Comparison of ENCODE assay signal across 14 mouse cellular contexts in the genomic region with DNA sequence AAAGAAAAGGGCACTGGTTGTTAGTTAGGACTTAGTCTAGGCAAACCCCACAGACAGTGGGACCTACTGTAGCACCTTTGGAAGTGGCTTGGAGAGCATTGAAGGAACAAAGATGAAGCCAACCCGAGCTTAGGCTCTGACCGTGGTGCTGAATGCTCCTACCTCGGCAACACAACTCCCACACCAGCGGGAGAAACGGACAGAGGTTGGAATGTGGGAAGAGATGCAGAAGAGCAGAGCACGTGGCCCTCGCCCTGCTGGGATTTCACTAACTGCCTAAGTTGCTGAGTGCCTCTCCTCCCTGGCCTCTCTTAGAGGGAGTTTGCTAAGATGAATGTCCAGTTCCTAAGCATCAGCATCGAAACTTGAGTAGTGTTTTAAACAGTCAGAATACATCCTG.
DNase-seq lines count a peak whose midpoint lies in the region; ATAC-seq and TF ChIP-seq lines count a peak whose summit lies in the region.
"Had no signal": no experiment of that assay in that cellular context is flagged by ENCODE, and none has a peak within 500 bp of the region (broad histone marks: within the 10 kb centered on the region; RNA-seq: fewer than 3 reads in every experiment).

No protein-coding gene starts in this region.

- no peak for TF ChIP-seq CTCF in lung, adult 2 months (IDR thresholded peaks at IDR 0.05; ENCODE audit: insufficient read depth, low read length)

- ATAC-seq in heart, embryonic 16.5 days (replicated peaks; ENCODE audit: extremely low read depth, insufficient read depth, low FRiP score), result 0 out of 2 replicates have a peak, but pooled peaks have one; percentile 10
- no peak for ATAC-seq in heart, embryonic 12.5 days (ENCODE audit: insufficient number of reproducible peaks, low FRiP score)
- ATAC-seq: forebrain, embryonic 16.5 days had no signal

- H3K4me3 ChIP-seq in heart, embryonic 16.5 days (ENCODE audit: low read length), result no peak overlapping the region
- H3K4me3 ChIP-seq in heart, embryonic 12.5 days, result no peak overlapping the region
- no peak overlapping the region for H3K4me3 ChIP-seq in lung, adult 2 months (replicated peaks; ENCODE audit: extremely low read depth, low read depth, low read length)
- H3K4me3 ChIP-seq in myocyte, result no peak overlapping the region
- H3K4me3 ChIP-seq: hindbrain, embryonic 15.5 days had no signal

- no peaks in the 10 kb centered on the region for H3K79me2 ChIP-seq in myocyte (ENCODE audit: control insufficient read depth, insufficient read depth)

- no peak overlapping the region for H3K4me2 ChIP-seq in heart, embryonic 16.5 days (ENCODE audit: low read depth, low read length)
- H3K4me2 ChIP-seq in heart, embryonic 12.5 days, result no peak overlapping the region
- no peak overlapping the region for H3K4me2 ChIP-seq in myocyte (ENCODE audit: low read depth)
- H3K4me2 ChIP-seq: hindbrain, embryonic 15.5 days had no signal

- no peaks in the 10 kb centered on the region for H3K4me1 ChIP-seq in heart, embryonic 16.5 days (ENCODE audit: control insufficient read depth, insufficient read depth, low read length)
- H3K4me1 ChIP-seq in heart, embryonic 12.5 days (replicated peaks), result no peaks in the 10 kb centered on the region
- H3K4me1 ChIP-seq in lung, adult 2 months (ENCODE audit: control insufficient read depth, insufficient read depth, low read length), result no peaks in the 10 kb centered on the region
- H3K4me1 ChIP-seq: hindbrain, embryonic 15.5 days had no signal

- H3K36me3 ChIP-seq in heart, embryonic 16.5 days (ENCODE audit: control insufficient read depth, insufficient read depth), result no peaks in the 10 kb centered on the region
- H3K36me3 ChIP-seq in heart, embryonic 12.5 days, result no peaks in the 10 kb centered on the region
- peaks cover 27% of the 10 kb centered on the region for H3K36me3 ChIP-seq in myocyte (ENCODE audit: control insufficient read depth, insufficient read depth)
- H3K36me3 ChIP-seq: hindbrain, embryonic 15.5 days had no signal

- H3K27me3 ChIP-seq in heart, embryonic 16.5 days (ENCODE audit: control insufficient read depth, insufficient read depth, low read length), result no peaks in the 10 kb centered on the region
- 0 out of 2 replicates have a peak, but pooled peaks cover 3% of the 10 kb centered on the region for H3K27me3 ChIP-seq in heart, embryonic 12.5 days (replicated peaks)
- no peaks in the 10 kb centered on the region for H3K27me3 ChIP-seq in myocyte (ENCODE audit: control insufficient read depth, insufficient read depth, insufficient read length)
- H3K27me3 ChIP-seq: hindbrain, embryonic 15.5 days had no signal

- no peak for TF ChIP-seq POLR2A in lung, adult 2 months (IDR thresholded peaks at IDR 0.05; ENCODE audit: borderline replicate concordance, extremely low read depth, low read depth, low read length)
- no peak for TF ChIP-seq POLR2A in myocyte (IDR thresholded peaks at IDR 0.05; ENCODE audit: insufficient read length, low read depth)

- H3K9me3 ChIP-seq in heart, embryonic 16.5 days (replicated peaks; ENCODE audit: control insufficient read depth, low read length), result no peaks in the 10 kb centered on the region
- H3K9me3 ChIP-seq in heart, embryonic 12.5 days (replicated peaks), result no peaks in the 10 kb centered on the region
- H3K9me3 ChIP-seq: hindbrain, embryonic 15.5 days had no signal

- no peak overlapping the region for H3ac ChIP-seq in myocyte (ENCODE audit: control insufficient read depth, insufficient read length)

- peak; percentile 16 for DNase-seq in lung, postnatal 10 days
- DNase-seq in lung, adult 2 months, result no peak
- peak; percentile 73 for DNase-seq in embryo, embryonic 11 days
- no peak for DNase-seq in right cerebral cortex, postnatal 10 days (ENCODE audit: low spot score in 2 of 2)
- no peak for DNase-seq in layer of hippocampus, adult 18-20 months (ENCODE audit: low spot score in 2 of 2)
- DNase-seq: cerebellum, adult 9-10 months; kidney, postnatal 25 days had no signal

- H3K9ac ChIP-seq in heart, embryonic 16.5 days (ENCODE audit: low read length), result no peak overlapping the region
- no peak overlapping the region for H3K9ac ChIP-seq in heart, embryonic 12.5 days
- H3K9ac ChIP-seq: hindbrain, embryonic 15.5 days; liver, embryonic 14.5 days had no signal

- no peak overlapping the region for H3K27ac ChIP-seq in heart, embryonic 16.5 days (ENCODE audit: low read length)
- no peak overlapping the region for H3K27ac ChIP-seq in heart, embryonic 12.5 days (ENCODE audit: poor library complexity, severe bottlenecking)
- H3K27ac ChIP-seq: hindbrain, embryonic 15.5 days; liver, embryonic 14.5 days; stomach, postnatal 0 days had no signal

- 12% methylated on average over 8 of the region's 8 CpGs for WGBS in heart, embryonic 16.5 days
- 10% methylated on average over 8 of the region's 8 CpGs for WGBS in heart, embryonic 12.5 days
- WGBS in lung, adult 2 months, result 13% methylated on average over 8 of the region's 8 CpGs

TF ChIP-seq in myocyte, 11 proteins besides CTCF, POLR2A, EP300 and RAD21:
- TF ChIP-seq MYOG (IDR thresholded peaks at IDR 0.05; ENCODE audit: control insufficient read depth in 1 of 3, insufficient read depth in 1 of 3, insufficient read length in 2 of 3, low read depth in 2 of 3) (no peak), SRF (IDR thresholded peaks at IDR 0.05; ENCODE audit: control insufficient read depth, insufficient read length, low read depth) (no peak), USF1 (IDR thresholded peaks at IDR 0.05; ENCODE audit: low read depth) (peak; percentile 31), MYOD1 (IDR thresholded peaks at IDR 0.05; ENCODE audit: control insufficient read depth in 1 of 3, insufficient read length in 2 of 3, low read depth in 2 of 3) (no peak), POLR2AphosphoS2 (IDR thresholded peaks at IDR 0.05; ENCODE audit: insufficient read length, low read depth) (peak; percentile 78), REST (IDR thresholded peaks at IDR 0.05; ENCODE audit: insufficient read depth, insufficient read length) (peak; percentile 89), E2F4 (IDR thresholded peaks at IDR 0.05; ENCODE audit: insufficient read depth) (no peak), TCF12 (IDR thresholded peaks at IDR 0.05; ENCODE audit: insufficient read depth, poor library complexity, severe bottlenecking) (no peak)

Comparison
In these comparisons a context has a peak if more than half of its experiments do, and no peak if none do; other contexts are left out.
1. DNase-seq: peak in lung, postnatal 10 days (single experiment) and embryo, embryonic 11 days (single experiment); none in lung, adult 2 months (single experiment), right cerebral cortex, postnatal 10 days (0 of 2) and layer of hippocampus, adult 18-20 months (0 of 2).